Mouse (Mus musculus): ENCODE measurements at regions not wholly inside any gene's neighbourhood (a gene's known extent, or its start where the extent isn't known, plus 50 kb on each side); places are given as distances from the start of the nearest gene placed in this dataset.

DNA sequence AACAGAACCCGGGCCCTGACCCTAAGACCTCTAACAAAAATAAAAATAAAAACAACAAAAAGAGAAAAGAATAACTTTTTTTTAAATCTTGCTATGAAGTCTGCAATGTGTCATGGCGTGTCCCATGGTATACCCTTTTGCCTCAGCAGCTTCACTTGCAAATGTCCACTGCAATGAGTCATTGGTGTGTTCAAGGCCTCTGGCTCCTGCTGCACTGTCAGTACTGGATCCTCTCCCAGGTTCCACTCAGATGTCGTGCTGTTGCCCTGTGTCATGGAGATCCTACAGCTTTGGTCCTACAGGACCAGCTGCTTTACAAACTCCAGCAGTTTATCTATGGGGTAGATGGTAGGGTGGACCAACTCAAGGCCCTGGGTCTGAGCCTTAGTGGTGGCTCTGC, 113.4 kb upstream of the Akirin2 start:
- H3K27ac ChIP-seq (ENCODE audit: low read depth, low read length), result no peak overlapping the region
- H3K27me3 ChIP-seq (ENCODE audit: control insufficient read depth, insufficient read depth, low read length), result no peaks in the 10 kb centered on the region
- H3K9ac ChIP-seq (replicated peaks; ENCODE audit: low read depth, low read length), result no peak overlapping the region
- WGBS, result 80% methylated on average over 3 of the region's 3 CpGs
- no peak overlapping the region for H3K4me3 ChIP-seq (ENCODE audit: low read depth, low read length)
- H3K4me2 ChIP-seq (ENCODE audit: low read depth, low read length), result no peak overlapping the region
- no peaks in the 10 kb centered on the region for H3K36me3 ChIP-seq (ENCODE audit: control insufficient read depth, insufficient read depth, low read length)
- H3K4me1 ChIP-seq (ENCODE audit: control insufficient read depth, insufficient read depth, low read length), result no peaks in the 10 kb centered on the region
- no peaks in the 10 kb centered on the region for H3K9me3 ChIP-seq (ENCODE audit: control insufficient read depth, low read length)
- ATAC-seq (ENCODE audit: low read depth), result no peak

DNA sequence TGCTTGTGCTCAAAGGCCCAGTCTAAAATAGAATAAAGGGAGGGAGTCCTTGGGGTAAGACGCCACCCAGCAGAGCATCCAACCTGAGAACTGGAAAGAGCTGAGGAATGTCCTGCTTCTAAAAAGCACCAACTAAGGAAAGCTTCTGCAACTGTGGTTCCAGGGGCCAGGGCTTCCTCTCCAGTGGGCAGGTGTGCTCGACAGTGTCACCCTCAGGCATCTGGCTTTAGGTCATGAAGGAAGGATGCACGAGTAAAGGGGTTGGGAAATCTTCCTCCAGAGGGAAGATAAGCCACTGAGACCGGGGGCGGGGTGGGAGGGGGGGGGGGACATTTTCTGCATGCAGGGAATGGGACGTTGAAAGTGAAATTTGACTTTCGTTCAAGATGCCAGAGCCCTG, 101.2 kb upstream of the Akirin2 start:
- ATAC-seq (ENCODE audit: low read depth), result no peak
- 81% methylated on average over 7 of the region's 7 CpGs for WGBS

GRCm38 (mm10) chr4:34462591-34462990, 88.1 kb upstream of the Akirin2 start:
- 93% methylated on average over 4 of the region's 4 CpGs for WGBS
- Histone ChIP-seq H3K9me3 (ENCODE audit: control insufficient read depth, low read length) (no peaks in the 10 kb centered on the region), H3K4me1 (ENCODE audit: control insufficient read depth, insufficient read depth, low read length) (no peaks in the 10 kb centered on the region)

More for the DNA sequence above, 101.2 kb upstream of the Akirin2 start:
- no peaks in the 10 kb centered on the region for H3K36me3 ChIP-seq (ENCODE audit: control insufficient read depth, insufficient read depth, low read length)
- no peaks in the 10 kb centered on the region for H3K27me3 ChIP-seq (ENCODE audit: control insufficient read depth, insufficient read depth, low read length)
- H3K27ac ChIP-seq (ENCODE audit: low read depth, low read length), result no peak overlapping the region
- H3K4me2 ChIP-seq (ENCODE audit: low read depth, low read length), result no peak overlapping the region
- H3K4me3 ChIP-seq (ENCODE audit: low read depth, low read length), result no peak overlapping the region
- H3K4me1 ChIP-seq (ENCODE audit: control insufficient read depth, insufficient read depth, low read length), result no peaks in the 10 kb centered on the region
- H3K9me3 ChIP-seq (ENCODE audit: control insufficient read depth, low read length), result no peaks in the 10 kb centered on the region
- no peak overlapping the region for H3K9ac ChIP-seq (replicated peaks; ENCODE audit: low read depth, low read length)

GRCm38 (mm10) chr4:34465845-34466244, 84.9 kb upstream of the Akirin2 start:
- ATAC-seq (ENCODE audit: low read depth), result no peak
- 90% methylated on average over 2 of the region's 2 CpGs for WGBS
- H3K9ac ChIP-seq (replicated peaks; ENCODE audit: low read depth, low read length), result no peak overlapping the region
- H3K27ac ChIP-seq (ENCODE audit: low read depth, low read length), result no peak overlapping the region
- H3K4me3 ChIP-seq (ENCODE audit: low read depth, low read length), result no peak overlapping the region
- no peaks in the 10 kb centered on the region for H3K27me3 ChIP-seq (ENCODE audit: control insufficient read depth, insufficient read depth, low read length)
- no peaks in the 10 kb centered on the region for H3K36me3 ChIP-seq (ENCODE audit: control insufficient read depth, insufficient read depth, low read length)
- H3K4me1 ChIP-seq (ENCODE audit: control insufficient read depth, insufficient read depth, low read length), result no peaks in the 10 kb centered on the region
- no peaks in the 10 kb centered on the region for H3K9me3 ChIP-seq (ENCODE audit: control insufficient read depth, low read length)
- H3K4me2 ChIP-seq (ENCODE audit: low read depth, low read length), result no peak overlapping the region

More at GRCm38 (mm10) chr4:34462591-34462990, 88.1 kb upstream of the Akirin2 start:
- H3K4me2 ChIP-seq (ENCODE audit: low read depth, low read length), result no peak overlapping the region
- H3K4me3 ChIP-seq (ENCODE audit: low read depth, low read length), result no peak overlapping the region
- H3K9ac ChIP-seq (replicated peaks; ENCODE audit: low read depth, low read length), result no peak overlapping the region
- H3K27ac ChIP-seq (ENCODE audit: low read depth, low read length), result no peak overlapping the region
- ATAC-seq (ENCODE audit: low read depth), result no peak
- H3K36me3 ChIP-seq (ENCODE audit: control insufficient read depth, insufficient read depth, low read length), result no peaks in the 10 kb centered on the region
- no peaks in the 10 kb centered on the region for H3K27me3 ChIP-seq (ENCODE audit: control insufficient read depth, insufficient read depth, low read length)

- H3K4me2 ChIP-seq (ENCODE audit: low read depth, low read length), result no peak overlapping the region
- no peaks in the 10 kb centered on the region for H3K27me3 ChIP-seq (ENCODE audit: control insufficient read depth, insufficient read depth, low read length)
- no peak for ATAC-seq (ENCODE audit: low read depth)
- H3K4me1 ChIP-seq (ENCODE audit: control insufficient read depth, insufficient read depth, low read length), result no peaks in the 10 kb centered on the region
- H3K9me3 ChIP-seq (ENCODE audit: control insufficient read depth, low read length), result no peaks in the 10 kb centered on the region
- no peak overlapping the region for H3K4me3 ChIP-seq (ENCODE audit: low read depth, low read length)
- 83% methylated on average over 3 of the region's 3 CpGs for WGBS
- no peak overlapping the region for H3K9ac ChIP-seq (replicated peaks; ENCODE audit: low read depth, low read length)
- H3K27ac ChIP-seq (ENCODE audit: low read depth, low read length), result no peak overlapping the region
- no peaks in the 10 kb centered on the region for H3K36me3 ChIP-seq (ENCODE audit: control insufficient read depth, insufficient read depth, low read length)
Measured at GRCm38 (mm10) chr4:34466309-34466708, 84.4 kb upstream of the Akirin2 start.

GRCm38 (mm10) chr4:34468096-34468495, 82.6 kb upstream of the Akirin2 start:
- H3K9ac ChIP-seq (replicated peaks; ENCODE audit: low read depth, low read length), result no peak overlapping the region
- no peak overlapping the region for H3K27ac ChIP-seq (ENCODE audit: low read depth, low read length)
- H3K27me3 ChIP-seq (ENCODE audit: control insufficient read depth, insufficient read depth, low read length), result no peaks in the 10 kb centered on the region
- H3K4me1 ChIP-seq (ENCODE audit: control insufficient read depth, insufficient read depth, low read length), result no peaks in the 10 kb centered on the region
- no peak overlapping the region for H3K4me3 ChIP-seq (ENCODE audit: low read depth, low read length)
- no peaks in the 10 kb centered on the region for H3K36me3 ChIP-seq (ENCODE audit: control insufficient read depth, insufficient read depth, low read length)
- H3K9me3 ChIP-seq (ENCODE audit: control insufficient read depth, low read length), result no peaks in the 10 kb centered on the region
- WGBS, result 66% methylated on average over 9 of the region's 9 CpGs
- ATAC-seq (ENCODE audit: low read depth), result no peak
- no peak overlapping the region for H3K4me2 ChIP-seq (ENCODE audit: low read depth, low read length)

GRCm38 (mm10) chr4:34475792-34476448, 74.8 kb upstream of the Akirin2 start:
- Histone ChIP-seq H3K9me3 (ENCODE audit: control insufficient read depth, low read length) (no peaks in the 10 kb centered on the region), H3K4me3 (ENCODE audit: low read depth, low read length) (no peak overlapping the region), H3K36me3 (ENCODE audit: control insufficient read depth, insufficient read depth, low read length) (no peaks in the 10 kb centered on the region), H3K9ac (replicated peaks; ENCODE audit: low read depth, low read length) (no peak overlapping the region), H3K4me2 (ENCODE audit: low read depth, low read length) (no peak overlapping the region), H3K27ac (ENCODE audit: low read depth, low read length) (no peak overlapping the region), H3K4me1 (ENCODE audit: control insufficient read depth, insufficient read depth, low read length) (no peaks in the 10 kb centered on the region), H3K27me3 (ENCODE audit: control insufficient read depth, insufficient read depth, low read length) (no peaks in the 10 kb centered on the region)
- 92% methylated on average over 5 of the region's 5 CpGs for WGBS
- no peak for ATAC-seq (ENCODE audit: low read depth)

- no peak overlapping the region for H3K27ac ChIP-seq (ENCODE audit: low read depth, low read length)
- WGBS, result 44% methylated on average over 1 of the region's 1 CpGs
- no peak for ATAC-seq (ENCODE audit: low read depth)
Measured at GRCm38 (mm10) chr4:34484273-34484672, 66.5 kb upstream of the Akirin2 start.

DNA sequence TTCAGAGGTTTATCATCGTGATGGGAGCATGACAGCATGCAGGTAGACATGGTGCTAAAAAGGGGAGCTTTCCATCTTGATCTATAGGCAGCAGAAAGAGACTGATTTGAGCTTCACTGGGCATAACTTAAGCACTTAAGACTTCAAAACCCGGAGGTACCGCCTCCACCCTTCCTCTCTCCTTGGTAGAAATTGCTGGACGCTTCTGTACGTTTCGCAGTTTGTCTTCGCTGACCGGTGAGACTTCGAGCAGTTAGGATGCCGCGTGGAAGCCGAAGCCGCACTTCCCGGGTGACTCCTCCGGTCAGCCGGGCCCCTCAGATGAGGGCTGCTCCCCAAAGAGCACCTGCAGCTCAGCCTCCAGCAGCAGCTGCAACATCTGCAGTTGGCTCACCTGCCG, 65.2 kb upstream of the Akirin2 start:
- no peaks in the 10 kb centered on the region for H3K27me3 ChIP-seq (ENCODE audit: control insufficient read depth, insufficient read depth, low read length)

More at GRCm38 (mm10) chr4:34484273-34484672, 66.5 kb upstream of the Akirin2 start:
- H3K4me2 ChIP-seq (ENCODE audit: low read depth, low read length), result no peak overlapping the region
- 0 out of 2 replicates have a peak, but pooled peaks cover 2% of the 10 kb centered on the region for H3K4me1 ChIP-seq (ENCODE audit: control insufficient read depth, insufficient read depth, low read length)
- no peaks in the 10 kb centered on the region for H3K9me3 ChIP-seq (ENCODE audit: control insufficient read depth, low read length)
- H3K36me3 ChIP-seq (ENCODE audit: control insufficient read depth, insufficient read depth, low read length), result no peaks in the 10 kb centered on the region
- H3K9ac ChIP-seq (replicated peaks; ENCODE audit: low read depth, low read length), result no peak overlapping the region
- H3K4me3 ChIP-seq (ENCODE audit: low read depth, low read length), result no peak overlapping the region
- H3K27me3 ChIP-seq (ENCODE audit: control insufficient read depth, insufficient read depth, low read length), result no peaks in the 10 kb centered on the region

More for the DNA sequence above, 65.2 kb upstream of the Akirin2 start:
- 77% methylated on average over 17 of the region's 17 CpGs for WGBS
- no peak overlapping the region for H3K4me2 ChIP-seq (ENCODE audit: low read depth, low read length)
- no peak overlapping the region for H3K4me3 ChIP-seq (ENCODE audit: low read depth, low read length)
- H3K9ac ChIP-seq (replicated peaks; ENCODE audit: low read depth, low read length), result no peak overlapping the region
- ATAC-seq (ENCODE audit: low read depth), result no peak
- no peak overlapping the region for H3K27ac ChIP-seq (ENCODE audit: low read depth, low read length)
- H3K4me1 ChIP-seq (ENCODE audit: control insufficient read depth, insufficient read depth, low read length), result 0 out of 2 replicates have a peak, but pooled peaks cover 2% of the 10 kb centered on the region
- no peaks in the 10 kb centered on the region for H3K36me3 ChIP-seq (ENCODE audit: control insufficient read depth, insufficient read depth, low read length)
- H3K9me3 ChIP-seq (ENCODE audit: control insufficient read depth, low read length), result no peaks in the 10 kb centered on the region
